ENCODE assay signal across 10 mouse cellular contexts in the genomic region with DNA sequence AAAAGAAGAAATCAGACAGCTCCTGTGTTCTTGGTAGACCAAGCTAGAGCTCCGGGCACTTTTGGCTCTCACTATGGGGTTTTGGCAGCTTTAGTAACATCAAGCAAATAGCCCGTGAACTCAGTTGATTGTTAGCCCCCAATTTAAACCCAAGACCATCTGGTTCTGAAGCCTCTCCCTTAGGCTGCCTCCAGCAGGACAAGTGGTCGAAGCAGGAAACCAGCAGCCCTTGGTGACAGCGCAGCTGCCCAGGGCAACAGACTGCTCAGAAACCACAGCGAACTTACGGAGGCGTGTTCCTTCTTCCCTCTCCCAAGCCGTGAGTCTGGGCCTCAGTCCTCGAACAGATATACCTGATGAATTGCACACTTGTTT. TPM values are rescaled to one million over a fixed set of nuclear protein-coding genes. Genes with fewer than 3 reads are reported as not detected.
DNase-seq lines count a peak whose midpoint lies in the region; ATAC-seq and TF ChIP-seq lines count a peak whose summit lies in the region.
"Had no signal": no experiment of that assay in that cellular context is flagged by ENCODE, and none has a peak within 500 bp of the region (broad histone marks: within the 10 kb centered on the region; RNA-seq: fewer than 3 reads in every experiment).

No protein-coding gene starts in this region.

- H3K4me2 ChIP-seq in heart, embryonic 11.5 days: peak overlapping the region; percentile 42; the same call in 1 of the 2 replicates
- H3K4me2 ChIP-seq in hindbrain, embryonic 15.5 days: no peak overlapping the region
- H3K4me2 ChIP-seq: liver, embryonic 12.5 days had no signal

- no peaks in the 10 kb centered on the region for H3K36me3 ChIP-seq in heart, embryonic 11.5 days (ENCODE audit: control insufficient read depth, insufficient read depth, low read length)
- no peaks in the 10 kb centered on the region for H3K36me3 ChIP-seq in testis, adult 2 months (ENCODE audit: control insufficient read depth, insufficient read depth, low read length)
- H3K36me3 ChIP-seq in hindbrain, embryonic 15.5 days: no peaks in the 10 kb centered on the region
- H3K36me3 ChIP-seq: liver, embryonic 12.5 days had no signal

- no peak for TF ChIP-seq CTCF in testis, adult 2 months (IDR thresholded peaks at IDR 0.05; ENCODE audit: control insufficient read depth, insufficient read depth, insufficient replicate concordance, low read depth, low read length)

- no peak for DNase-seq in heart, postnatal 25 days (ENCODE audit: low spot score)
- DNase-seq in testis, postnatal 14 days (ENCODE audit: low spot score): no peak
- DNase-seq in urinary bladder, postnatal 25 days (ENCODE audit: low spot score): no peak
- no peak for DNase-seq in adrenal gland, postnatal 4 days (ENCODE audit: low spot score in 2 of 2)
- no peak for DNase-seq in spleen, postnatal 4 days (ENCODE audit: low spot score in 2 of 2)

- peak overlapping the region; percentile 74 for H3K27ac ChIP-seq in heart, embryonic 11.5 days (ENCODE audit: low read depth, low read length)
- H3K27ac ChIP-seq in testis, adult 2 months (ENCODE audit: control insufficient read depth, insufficient read depth, low read depth, low read length): peak overlapping the region; percentile 26; the same call in 1 of the 2 replicates
- no peak overlapping the region for H3K27ac ChIP-seq in hindbrain, embryonic 15.5 days (replicated peaks)
- H3K27ac ChIP-seq: liver, embryonic 12.5 days had no signal

- intact Hi-C loops in heart, postnatal 25 days (cut with DNase I): no loop called here

- H3K4me3 ChIP-seq in heart, embryonic 11.5 days (ENCODE audit: low read depth, low read length): no peak overlapping the region
- H3K4me3 ChIP-seq in testis, adult 2 months (ENCODE audit: control insufficient read depth, low read depth, low read length): no peak overlapping the region
- H3K4me3 ChIP-seq in hindbrain, embryonic 15.5 days: no peak overlapping the region
- H3K4me3 ChIP-seq: liver, embryonic 12.5 days had no signal

- 30% methylated on average over 9 of the region's 9 CpGs for WGBS in heart, embryonic 11.5 days (ENCODE audit: insufficient replicate concordance)
- 21% methylated on average over 9 of the region's 9 CpGs for WGBS in hindbrain, embryonic 15.5 days

- H3K9ac ChIP-seq in heart, embryonic 11.5 days (ENCODE audit: low read depth, low read length): no peak overlapping the region
- H3K9ac ChIP-seq in hindbrain, embryonic 15.5 days: no peak overlapping the region
- H3K9ac ChIP-seq: liver, embryonic 12.5 days had no signal

- no peaks in the 10 kb centered on the region for H3K9me3 ChIP-seq in heart, embryonic 11.5 days (replicated peaks; ENCODE audit: control insufficient read depth, low read length)
- no peaks in the 10 kb centered on the region for H3K9me3 ChIP-seq in hindbrain, embryonic 15.5 days
- H3K9me3 ChIP-seq: liver, embryonic 12.5 days had no signal

- no peaks in the 10 kb centered on the region for H3K27me3 ChIP-seq in heart, embryonic 11.5 days (ENCODE audit: control insufficient read depth, insufficient read depth, low read length)
- H3K27me3 ChIP-seq in testis, adult 2 months (ENCODE audit: control insufficient read depth, insufficient read depth, low read length): no peaks in the 10 kb centered on the region
- H3K27me3 ChIP-seq in hindbrain, embryonic 15.5 days: no peaks in the 10 kb centered on the region

- no peak for TF ChIP-seq POLR2A in testis, adult 2 months (IDR thresholded peaks at IDR 0.05; ENCODE audit: control insufficient read depth, low read depth, low read length)

- no peak for ATAC-seq in heart, embryonic 11.5 days (replicated peaks; ENCODE audit: insufficient number of reproducible peaks, low FRiP score, low TSS enrichment)
- peak; percentile 54 for ATAC-seq in hindbrain, embryonic 15.5 days (ENCODE audit: low FRiP score, low read depth)
- ATAC-seq: liver, embryonic 12.5 days had no signal

- H3K4me1 ChIP-seq in heart, embryonic 11.5 days (ENCODE audit: control insufficient read depth, insufficient read depth, low read length): peaks cover 38% of the 10 kb centered on the region
- H3K4me1 ChIP-seq in testis, adult 2 months (ENCODE audit: control insufficient read depth, insufficient read depth, low read length): no peaks in the 10 kb centered on the region
- H3K4me1 ChIP-seq in hindbrain, embryonic 15.5 days (replicated peaks): peaks cover 40% of the 10 kb centered on the region

RNA-seq across cellular contexts. Expression of gene Ackr3, which starts 24.5 kb away (rescaled TPM):
- polyA plus RNA-seq in heart, embryonic 11.5 days (2014; fragmentation: Nextera tagmentation; extraction: Ambion mirVana): 45.3 and 50.2 TPM in 2 replicates
- total RNA-seq in heart, postnatal 25 days (2021): 10 to 100 TPM; 64.4 to 75.8 TPM
- 9.5 and 13.1 TPM in 2 replicates for polyA plus RNA-seq in testis, adult 2 months (2012; rRNA removed)
- 9.6 and 10.4 TPM in 2 replicates for polyA plus RNA-seq in hindbrain, embryonic 15.5 days (2015; fragmentation: Nextera tagmentation; extraction: Ambion mirVana)
- 10 to 100 TPM; 19.5 to 22.2 TPM for total RNA-seq in adrenal gland, postnatal 4 days (2021)
- total RNA-seq: megakaryocyte-erythroid progenitor cell, adult 5-6 weeks had no signal
